Mouse (Mus musculus) limb, embryonic 10.5 days (tissue): Measurements from ENCODE around the gene Arrdc5. TPM values are rescaled to one million over a fixed set of nuclear protein-coding genes. Genes with fewer than 3 reads are reported as not detected.
A peak's percentile ranks its signal among the peaks of the same experiment; 100 is the strongest.

ENCODE experiments used
- DNase-seq: peaks from one replicate; pipeline ENCODE4 v3.0.0-alpha.2; 2017; ENCODE audit warnings: low spot score
- H3K27ac ChIP-seq: fragments of 300-500 bp; sonication (generic); 2 replicates; pipeline ENCODE4 v1.5.1; 2016; ENCODE audit warnings: mild to moderate bottlenecking
- H3K27me3 ChIP-seq: fragments of 300-500 bp; sonication (generic); 2 replicates; pipeline ENCODE4 v1.6.1; 2016; ENCODE audit warnings: low read depth, mild to moderate bottlenecking; ENCODE audit not compliant: poor library complexity, severe bottlenecking
- H3K36me3 ChIP-seq: fragments of 300-500 bp; sonication (generic); 2 replicates; pipeline ENCODE4 v1.6.1; 2016; ENCODE audit warnings: mild to moderate bottlenecking, moderate library complexity
- H3K4me1 ChIP-seq: fragments of 300-500 bp; sonication (generic); 2 replicates; pipeline ENCODE4 v1.6.1; 2016
- H3K4me3 ChIP-seq: fragments of 300-500 bp; sonication (generic); 2 replicates; pipeline ENCODE4 v1.5.1; 2016; ENCODE audit warnings: mild to moderate bottlenecking, moderate library complexity
- H3K9me3 ChIP-seq: fragments of 300-500 bp; sonication (generic); replicated peaks from 2 replicates; pipeline ENCODE4 v1.6.1; 2016; ENCODE audit warnings: mild to moderate bottlenecking
- WGBS: fragments of 180-500 bp; shearing (Covaris S2); methylation state at CpG from one replicate; pipeline ENCODE4 v1.1.7; 2016; 5-methylcytosine and 5-hydroxymethylcytosine counted together
- polyA plus RNA-seq: library from polyadenylated mRNA; unstranded; fragments of >200 nt; fragmentation: Nextera tagmentation; extraction: Ambion mirVana; gene quantifications from 2 replicates; pipeline ENCODE4 v1.2.1, GENCODE M21; 2016

The Arrdc5 gene
- not detected in 2 replicates for polyA plus RNA-seq

- Histone ChIP-seq H3K9me3 (no peaks in the 10 kb centered on the region), H3K4me3 (no peak within 1 kb of the TSS), H3K27ac (no peak within 1 kb of the TSS), H3K27me3 (no peaks in the 10 kb centered on the region), H3K36me3 (peaks cover 7% of the 10 kb centered on the region), H3K4me1 (peaks cover 20% of the 10 kb centered on the region)
- no peak for DNase-seq
- WGBS, result 90% methylated on average over 9 of the region's 9 CpGs
Observed at GRCm38 (mm10) chr17:56300186-56300585, at the start of gene Arrdc5. Gene Arrdc5 (minus strand): TSS chr17:56300286.

GRCm38 (mm10) chr17:56348586-56348985 lies 48.5 kb upstream of the Arrdc5 start:
- Histone ChIP-seq H3K36me3 (peaks cover 44% of the 10 kb centered on the region), H3K27ac (no peak overlapping the region), H3K9me3 (no peaks in the 10 kb centered on the region), H3K4me3 (no peak overlapping the region), H3K4me1 (no peaks in the 10 kb centered on the region), H3K27me3 (no peaks in the 10 kb centered on the region)
- no peak for DNase-seq

- WGBS, result 74% methylated on average over 4 of the region's 4 CpGs
- Histone ChIP-seq H3K27ac (no peak overlapping the region), H3K9me3 (no peaks in the 10 kb centered on the region), H3K27me3 (no peaks in the 10 kb centered on the region), H3K36me3 (peaks cover 40% of the 10 kb centered on the region), H3K4me3 (no peak overlapping the region), H3K4me1 (no peaks in the 10 kb centered on the region)
- no peak for DNase-seq
Observed at GRCm38 (mm10) chr17:56348128-56348527, 48.0 kb upstream of the Arrdc5 start.

GRCm38 (mm10) chr17:56345364-56345763 lies 45.3 kb upstream of the Arrdc5 start:
- no peak overlapping the region for H3K4me3 ChIP-seq
- no peak for DNase-seq
- peaks cover 19% of the 10 kb centered on the region; the same call in 1 of the 2 replicates for H3K36me3 ChIP-seq
- H3K9me3 ChIP-seq, result no peaks in the 10 kb centered on the region
- H3K4me1 ChIP-seq, result no peaks in the 10 kb centered on the region
- no peak overlapping the region for H3K27ac ChIP-seq
- WGBS, result 79% methylated on average over 2 of the region's 2 CpGs
- no peaks in the 10 kb centered on the region for H3K27me3 ChIP-seq

GRCm38 (mm10) chr17:56343466-56343865 lies 43.4 kb upstream of the Arrdc5 start:
- Histone ChIP-seq H3K9me3 (no peaks in the 10 kb centered on the region), H3K27me3 (no peaks in the 10 kb centered on the region), H3K4me3 (no peak overlapping the region), H3K27ac (no peak overlapping the region), H3K36me3 (peaks cover 13% of the 10 kb centered on the region; the same call in 1 of the 2 replicates), H3K4me1 (peaks cover 3% of the 10 kb centered on the region; the same call in 1 of the 2 replicates)
- WGBS, result 87% methylated on average over 3 of the region's 3 CpGs
- no peak for DNase-seq

- peaks cover 6% of the 10 kb centered on the region for H3K4me1 ChIP-seq
Observed at GRCm38 (mm10) chr17:56340717-56341116, 40.6 kb upstream of the Arrdc5 start.

GRCm38 (mm10) chr17:56338909-56339308 lies 38.8 kb upstream of the Arrdc5 start:
- DNase-seq, result peak; percentile 51

More at GRCm38 (mm10) chr17:56340717-56341116, 40.6 kb upstream of the Arrdc5 start:
- H3K4me3 ChIP-seq, result no peak overlapping the region
- H3K27me3 ChIP-seq, result no peaks in the 10 kb centered on the region
- H3K36me3 ChIP-seq, result peaks cover 11% of the 10 kb centered on the region; the same call in 1 of the 2 replicates
- no peak for DNase-seq
- H3K9me3 ChIP-seq, result no peaks in the 10 kb centered on the region
- H3K27ac ChIP-seq, result no peak overlapping the region

GRCm38 (mm10) chr17:56337791-56338190 lies 37.7 kb upstream of the Arrdc5 start:
- DNase-seq, result no peak
- Histone ChIP-seq H3K36me3 (peaks cover 8% of the 10 kb centered on the region; the same call in 1 of the 2 replicates), H3K27me3 (no peaks in the 10 kb centered on the region), H3K4me1 (peaks cover 6% of the 10 kb centered on the region), H3K4me3 (no peak overlapping the region), H3K27ac (no peak overlapping the region), H3K9me3 (no peaks in the 10 kb centered on the region)
- 95% methylated on average over 6 of the region's 6 CpGs for WGBS

More at GRCm38 (mm10) chr17:56338909-56339308, 38.8 kb upstream of the Arrdc5 start:
- no peaks in the 10 kb centered on the region for H3K9me3 ChIP-seq
- H3K36me3 ChIP-seq, result peaks cover 8% of the 10 kb centered on the region; the same call in 1 of the 2 replicates
- peaks cover 6% of the 10 kb centered on the region for H3K4me1 ChIP-seq
- 60% methylated on average over 4 of the region's 4 CpGs for WGBS
- H3K27ac ChIP-seq, result no peak overlapping the region
- H3K27me3 ChIP-seq, result no peaks in the 10 kb centered on the region
- H3K4me3 ChIP-seq, result no peak overlapping the region

GRCm38 (mm10) chr17:56337190-56337589 lies 37.1 kb upstream of the Arrdc5 start:
- Histone ChIP-seq H3K4me3 (no peak overlapping the region), H3K9me3 (no peaks in the 10 kb centered on the region), H3K27ac (no peak overlapping the region), H3K4me1 (peaks cover 6% of the 10 kb centered on the region), H3K27me3 (no peaks in the 10 kb centered on the region), H3K36me3 (peaks cover 8% of the 10 kb centered on the region; the same call in 1 of the 2 replicates)
- WGBS, result 67% methylated on average over 4 of the region's 4 CpGs
- peak; percentile 46 for DNase-seq

- H3K27me3 ChIP-seq, result no peaks in the 10 kb centered on the region
- H3K4me1 ChIP-seq, result peaks cover 16% of the 10 kb centered on the region
- DNase-seq, result no peak
- no peak overlapping the region for H3K4me3 ChIP-seq
- no peaks in the 10 kb centered on the region for H3K9me3 ChIP-seq
- 37% methylated on average over 8 of the region's 8 CpGs for WGBS
- no peak overlapping the region for H3K27ac ChIP-seq
- peaks cover 8% of the 10 kb centered on the region; the same call in 1 of the 2 replicates for H3K36me3 ChIP-seq
Observed at GRCm38 (mm10) chr17:56332987-56333386, 32.9 kb upstream of the Arrdc5 start.

GRCm38 (mm10) chr17:56331256-56331655 lies 31.2 kb upstream of the Arrdc5 start:
- H3K9me3 ChIP-seq, result no peaks in the 10 kb centered on the region
- no peak for DNase-seq
- H3K4me1 ChIP-seq, result peaks cover 28% of the 10 kb centered on the region
- H3K36me3 ChIP-seq, result peaks cover 8% of the 10 kb centered on the region; the same call in 1 of the 2 replicates
- H3K4me3 ChIP-seq, result no peak overlapping the region
- no peak overlapping the region for H3K27ac ChIP-seq
- H3K27me3 ChIP-seq, result no peaks in the 10 kb centered on the region

GRCm38 (mm10) chr17:56330345-56330744 lies 30.3 kb upstream of the Arrdc5 start:
- peaks cover 4% of the 10 kb centered on the region; the same call in 1 of the 2 replicates for H3K36me3 ChIP-seq
- no peaks in the 10 kb centered on the region for H3K9me3 ChIP-seq
- WGBS, result 84% methylated on average over 3 of the region's 3 CpGs
- H3K27me3 ChIP-seq, result no peaks in the 10 kb centered on the region
- no peak overlapping the region for H3K27ac ChIP-seq
- no peak overlapping the region for H3K4me3 ChIP-seq
- H3K4me1 ChIP-seq, result peaks cover 29% of the 10 kb centered on the region
- no peak for DNase-seq

- Histone ChIP-seq H3K36me3 (peaks cover 3% of the 10 kb centered on the region), H3K4me3 (no peak overlapping the region), H3K27me3 (no peaks in the 10 kb centered on the region), H3K4me1 (peaks cover 40% of the 10 kb centered on the region), H3K9me3 (no peaks in the 10 kb centered on the region), H3K27ac (no peak overlapping the region)
- no peak for DNase-seq
Observed at GRCm38 (mm10) chr17:56329267-56329666, 29.2 kb upstream of the Arrdc5 start.
